Mouse (Mus musculus): ENCODE measurements around the gene Gipc2.

Gene Gipc2

GRCm38 (mm10) chr3:152064166-152064565 is 101.9 kb downstream of the Gipc2 start:
- DNase-seq = no peak

GRCm38 (mm10) chr3:152062806-152063205 is 103.2 kb downstream of the Gipc2 start:
- DNase-seq = peak; percentile 91

GRCm38 (mm10) chr3:152061145-152061544 is 104.9 kb downstream of the Gipc2 start:
- peak; percentile 62 for DNase-seq

- peak; percentile 28 for DNase-seq
These were observed 107.8 kb downstream of the Gipc2 start for GRCm38 (mm10) chr3:152058235-152058634.

- peak; percentile 39 for DNase-seq
These were observed 111.8 kb downstream of the Gipc2 start for GRCm38 (mm10) chr3:152054260-152054659.

- no peak for DNase-seq
These were observed 114.1 kb downstream of the Gipc2 start for GRCm38 (mm10) chr3:152051959-152052358.

- no peak for DNase-seq
These were observed 118.1 kb downstream of the Gipc2 start for GRCm38 (mm10) chr3:152047914-152048313.

- DNase-seq = no peak
These were observed 119.1 kb downstream of the Gipc2 start for GRCm38 (mm10) chr3:152046895-152047294.

Measured in heart, adult 11 months (tissue).